Mouse (Mus musculus) right cerebral cortex, adult 2 months (tissue): ENCODE measurements around the gene Ifi205.

ENCODE experiments used
- DNase-seq, 2 experiments: peaks; one replicate each; pipeline ENCODE4 v3.0.0; 2021 to 2022; ENCODE audit warnings: low spot score in 2 of 2

Gene Ifi205

DNA sequence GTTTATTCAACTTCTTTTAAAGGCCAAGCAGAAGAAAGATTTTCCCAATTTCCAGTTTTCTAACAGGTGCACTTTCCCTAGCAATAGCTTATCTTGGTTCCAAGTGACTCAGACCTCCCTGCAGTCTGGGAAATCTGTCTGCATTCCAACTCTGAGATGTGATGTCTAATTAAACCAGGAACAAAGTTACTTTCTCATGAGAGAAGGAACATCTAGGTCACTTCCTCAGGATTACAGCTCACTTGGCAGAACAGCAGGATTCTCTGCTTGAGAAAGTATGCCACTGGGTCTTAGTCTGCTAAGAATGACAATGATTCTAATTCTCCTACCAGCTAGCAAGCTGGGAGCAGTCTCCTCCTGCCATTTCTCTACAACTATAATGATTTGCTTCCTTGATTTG, 58.5 kb downstream of the Ifi205 start:
- DNase-seq: peak; percentile 3 to 15
